Mouse (Mus musculus): ENCODE measurements around the gene Pex16.

- TF ChIP-seq POLR2A (IDR thresholded peaks at IDR 0.05; ENCODE audit: low read depth, low read length) (no peak), CTCF (IDR thresholded peaks at IDR 0.05; ENCODE audit: extremely low read depth, insufficient read depth, insufficient read length, insufficient replicate concordance) (no peak)
Measured at GRCm38 (mm10) chr2:92353402-92353801, 21.1 kb upstream of the Pex16 start.

All from spleen, adult 2 months (tissue).